Mouse (Mus musculus): ENCODE results near the gene Snd1. TPM values are rescaled to one million over a fixed set of nuclear protein-coding genes. Genes with fewer than 3 reads are reported as not detected.
A peak's percentile ranks its signal among the peaks of the same experiment; 100 is the strongest.

The Snd1 gene
- polyA plus RNA-seq, 1 experiment = 58.9 TPM

- TF ChIP-seq POLR2A (IDR thresholded peaks at IDR 0.05; ENCODE audit: borderline replicate concordance, low read depth, low read length) (no peak), CTCF (IDR thresholded peaks at IDR 0.05; ENCODE audit: low read depth, low read length) (no peak)
Observed at GRCm38 (mm10) chr6:28678896-28679295, 204.0 kb downstream of the Snd1 start.

GRCm38 (mm10) chr6:28680537-28680936 is 205.6 kb downstream of the Snd1 start:
- no peak overlapping the region for H3K4me3 ChIP-seq (ENCODE audit: insufficient read depth, low read length)
- H3K4me1 ChIP-seq (ENCODE audit: control insufficient read depth, insufficient read depth, low read length) = no peaks in the 10 kb centered on the region

More at GRCm38 (mm10) chr6:28678896-28679295, 204.0 kb downstream of the Snd1 start:
- H3K27ac ChIP-seq (ENCODE audit: insufficient read depth, low read depth, low read length) = no peak overlapping the region
- H3K4me1 ChIP-seq (ENCODE audit: control insufficient read depth, insufficient read depth, low read length) = no peaks in the 10 kb centered on the region
- H3K4me3 ChIP-seq (ENCODE audit: insufficient read depth, low read length) = no peak overlapping the region

GRCm38 (mm10) chr6:28681521-28682457 is 206.8 kb downstream of the Snd1 start:
- H3K27ac ChIP-seq (ENCODE audit: insufficient read depth, low read depth, low read length) = no peak overlapping the region
- TF ChIP-seq CTCF (IDR thresholded peaks at IDR 0.05; ENCODE audit: low read depth, low read length) (no peak), POLR2A (IDR thresholded peaks at IDR 0.05; ENCODE audit: borderline replicate concordance, low read depth, low read length) (no peak)
- no peaks in the 10 kb centered on the region for H3K4me1 ChIP-seq (ENCODE audit: control insufficient read depth, insufficient read depth, low read length)
- H3K4me3 ChIP-seq (ENCODE audit: insufficient read depth, low read length) = no peak overlapping the region

More at GRCm38 (mm10) chr6:28680537-28680936, 205.6 kb downstream of the Snd1 start:
- TF ChIP-seq CTCF (IDR thresholded peaks at IDR 0.05; ENCODE audit: low read depth, low read length) = no peak
- no peak for TF ChIP-seq POLR2A (IDR thresholded peaks at IDR 0.05; ENCODE audit: borderline replicate concordance, low read depth, low read length)
- H3K27ac ChIP-seq (ENCODE audit: insufficient read depth, low read depth, low read length) = no peak overlapping the region

- H3K4me1 ChIP-seq (ENCODE audit: control insufficient read depth, insufficient read depth, low read length) = no peaks in the 10 kb centered on the region
- TF ChIP-seq CTCF (IDR thresholded peaks at IDR 0.05; ENCODE audit: low read depth, low read length) = no peak
- TF ChIP-seq POLR2A (IDR thresholded peaks at IDR 0.05; ENCODE audit: borderline replicate concordance, low read depth, low read length) = no peak
- no peak overlapping the region for H3K27ac ChIP-seq (ENCODE audit: insufficient read depth, low read depth, low read length)
- H3K4me3 ChIP-seq (ENCODE audit: insufficient read depth, low read length) = no peak overlapping the region
Observed at GRCm38 (mm10) chr6:28685052-28685451, 210.1 kb downstream of the Snd1 start.

- no peak for TF ChIP-seq CTCF (IDR thresholded peaks at IDR 0.05; ENCODE audit: low read depth, low read length)
- TF ChIP-seq POLR2A (IDR thresholded peaks at IDR 0.05; ENCODE audit: borderline replicate concordance, low read depth, low read length) = no peak
- H3K4me1 ChIP-seq (ENCODE audit: control insufficient read depth, insufficient read depth, low read length) = no peaks in the 10 kb centered on the region
- H3K27ac ChIP-seq (ENCODE audit: insufficient read depth, low read depth, low read length) = no peak overlapping the region
- no peak overlapping the region for H3K4me3 ChIP-seq (ENCODE audit: insufficient read depth, low read length)
Observed at GRCm38 (mm10) chr6:28685745-28686144, 210.8 kb downstream of the Snd1 start.

DNA sequence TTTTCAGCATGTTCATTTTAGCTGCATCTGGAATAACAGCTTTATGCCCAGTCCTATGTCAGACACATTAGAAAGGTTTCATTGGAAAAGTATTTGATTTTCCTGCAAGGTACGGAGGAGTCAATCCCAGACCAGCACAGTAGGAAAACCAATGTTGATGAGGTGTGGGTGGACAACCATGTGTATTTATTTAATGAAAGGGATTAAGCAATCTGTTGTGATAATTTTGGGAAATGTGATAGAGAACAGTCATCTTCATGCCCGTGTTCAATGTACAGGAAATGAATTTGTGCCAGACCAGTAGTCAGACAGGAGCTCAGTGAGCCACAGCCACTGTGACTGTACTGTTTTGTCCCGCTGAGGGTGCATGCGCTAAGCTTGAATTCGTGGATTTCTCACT is 212.8 kb downstream of the Snd1 start:
- Histone ChIP-seq H3K4me3 (ENCODE audit: insufficient read depth, low read length) (no peak overlapping the region), H3K27ac (ENCODE audit: insufficient read depth, low read depth, low read length) (no peak overlapping the region), H3K4me1 (ENCODE audit: control insufficient read depth, insufficient read depth, low read length) (no peaks in the 10 kb centered on the region)
- no peak for TF ChIP-seq CTCF (IDR thresholded peaks at IDR 0.05; ENCODE audit: low read depth, low read length)

GRCm38 (mm10) chr6:28692659-28693058 is 217.7 kb downstream of the Snd1 start:
- Histone ChIP-seq H3K4me3 (ENCODE audit: insufficient read depth, low read length) (no peak overlapping the region), H3K4me1 (ENCODE audit: control insufficient read depth, insufficient read depth, low read length) (peaks cover 8% of the 10 kb centered on the region; the same call in 1 of the 2 replicates), H3K27ac (ENCODE audit: insufficient read depth, low read depth, low read length) (no peak overlapping the region)
- no peak for TF ChIP-seq CTCF (IDR thresholded peaks at IDR 0.05; ENCODE audit: low read depth, low read length)
- TF ChIP-seq POLR2A (IDR thresholded peaks at IDR 0.05; ENCODE audit: borderline replicate concordance, low read depth, low read length) = no peak

- Histone ChIP-seq H3K27ac (ENCODE audit: insufficient read depth, low read depth, low read length) (peak overlapping the region; percentile 35), H3K4me1 (ENCODE audit: control insufficient read depth, insufficient read depth, low read length) (peaks cover 13% of the 10 kb centered on the region), H3K4me3 (ENCODE audit: insufficient read depth, low read length) (no peak overlapping the region)
- TF ChIP-seq POLR2A (IDR thresholded peaks at IDR 0.05; ENCODE audit: borderline replicate concordance, low read depth, low read length) (no peak), CTCF (IDR thresholded peaks at IDR 0.05; ENCODE audit: low read depth, low read length) (no peak)
Observed at GRCm38 (mm10) chr6:28697214-28697613, 222.3 kb downstream of the Snd1 start.

DNA sequence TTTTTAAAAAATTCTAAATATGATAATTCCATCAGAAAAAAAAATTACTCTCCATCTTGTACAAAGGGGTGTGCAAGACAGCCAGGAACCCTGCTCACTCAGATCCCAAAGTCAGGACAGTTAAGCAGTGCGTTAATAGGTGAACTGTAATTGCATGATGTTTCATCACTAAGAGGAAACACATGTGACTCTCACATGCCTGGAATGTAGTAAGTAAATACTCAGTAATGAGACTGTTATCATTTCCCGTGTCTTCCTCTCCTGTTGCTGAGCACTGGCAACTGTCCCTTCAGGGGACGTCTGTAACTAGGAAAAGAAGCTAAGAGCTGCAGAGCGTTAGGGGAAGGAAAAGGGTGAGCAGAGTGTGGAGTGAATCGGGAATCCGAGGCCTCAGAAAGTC is 229.7 kb downstream of the Snd1 start:
- peaks cover 16% of the 10 kb centered on the region for H3K4me1 ChIP-seq (ENCODE audit: control insufficient read depth, insufficient read depth, low read length)
- no peak overlapping the region for H3K4me3 ChIP-seq (ENCODE audit: insufficient read depth, low read length)
- TF ChIP-seq CTCF (IDR thresholded peaks at IDR 0.05; ENCODE audit: low read depth, low read length) = no peak
- no peak for TF ChIP-seq POLR2A (IDR thresholded peaks at IDR 0.05; ENCODE audit: borderline replicate concordance, low read depth, low read length)
- peak overlapping the region; percentile 60 for H3K27ac ChIP-seq (ENCODE audit: insufficient read depth, low read depth, low read length)

DNA sequence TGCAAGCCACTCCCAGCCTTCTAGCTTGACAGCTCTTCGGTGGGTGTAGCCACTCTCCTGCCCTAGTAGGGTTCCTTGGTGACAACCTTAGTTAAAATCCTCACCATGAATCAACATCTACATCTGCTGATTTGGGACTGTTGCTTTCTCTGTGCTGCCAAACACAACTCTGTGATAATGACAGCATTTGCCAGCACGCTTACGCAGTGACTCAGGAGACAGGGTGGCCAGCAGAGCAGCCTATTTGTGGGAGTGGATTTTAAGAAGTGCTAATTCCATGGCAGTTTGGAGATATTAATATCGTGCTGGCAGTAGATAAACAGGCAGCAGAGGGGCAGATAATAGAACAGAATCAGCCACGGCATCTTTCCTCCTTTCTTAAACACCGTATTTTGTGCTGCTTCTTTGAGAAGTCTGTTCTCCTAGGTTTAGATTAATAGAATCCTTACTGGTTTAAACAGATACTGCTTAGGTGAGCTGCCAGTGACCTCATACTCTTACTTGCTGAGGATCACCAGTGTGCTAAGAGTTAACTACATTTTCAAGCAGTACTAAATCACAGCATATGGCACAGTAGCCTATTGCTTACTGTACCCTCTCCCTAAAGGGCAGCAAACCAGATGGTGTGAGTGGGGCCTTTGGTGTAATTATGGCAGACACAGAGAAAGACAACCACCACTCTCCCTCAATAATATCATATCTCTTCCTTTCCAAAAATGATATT is 230.6 kb downstream of the Snd1 start:
- H3K4me1 ChIP-seq (ENCODE audit: control insufficient read depth, insufficient read depth, low read length) = peaks cover 16% of the 10 kb centered on the region
- no peak overlapping the region for H3K27ac ChIP-seq (ENCODE audit: insufficient read depth, low read depth, low read length)
- TF ChIP-seq POLR2A (IDR thresholded peaks at IDR 0.05; ENCODE audit: borderline replicate concordance, low read depth, low read length) (no peak), CTCF (IDR thresholded peaks at IDR 0.05; ENCODE audit: low read depth, low read length) (no peak)
- H3K4me3 ChIP-seq (ENCODE audit: insufficient read depth, low read length) = no peak overlapping the region
